Mouse (Mus musculus) left cerebral cortex, postnatal 25 days (tissue): ENCODE measurements around the gene Asphd1. TPM values are rescaled to one million over a fixed set of nuclear protein-coding genes. Genes with fewer than 3 reads are reported as not detected.
A peak's percentile ranks its signal among the peaks of the same experiment; 100 is the strongest.

Experiments used
- DNase-seq, 2 experiments: peaks; one replicate each; pipeline ENCODE4 v3.0.0; 2022; ENCODE audit warnings: low spot score in 2 of 2, mixed read lengths in 1 of 2
- intact Hi-C: fragments of 180-260 bp; cut with DNase I; formaldehyde crosslinking; loops from one replicate; pipeline ENCODE4 v1.15.1; 2025
- total RNA-seq, 2 experiments: library from RNA; stranded (reverse); gene quantifications; 2 replicates each; pipeline ENCODE4 v1.2.3; 2021

The Asphd1 gene
- total RNA-seq: 10 to 100 TPM; 44.2 to 50.3 TPM

DNA sequence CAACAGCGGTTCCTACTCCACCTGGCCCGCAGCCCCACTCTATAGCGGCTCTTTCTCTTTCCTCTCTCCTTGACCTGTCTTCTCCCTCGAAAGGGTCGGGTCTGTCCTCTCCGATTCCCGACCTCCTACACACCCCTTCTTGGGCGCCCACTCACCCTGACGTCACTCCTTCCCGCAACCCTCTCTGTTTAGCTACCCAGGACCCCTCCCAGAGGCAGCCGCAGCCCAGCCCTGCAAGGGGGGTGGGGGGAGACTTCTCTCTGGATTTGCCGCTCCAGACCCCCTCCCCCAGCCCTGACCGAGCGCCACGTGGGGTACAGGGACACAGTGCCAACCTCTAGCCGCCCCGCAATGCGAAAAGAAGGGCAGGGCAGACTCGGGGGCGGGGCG lies at the start of gene Asphd1:
Gene Asphd1, minus strand, starts transcription at position 180 of the 390 bp plus-strand sequence.
- DNase-seq: peak; percentile 46 to 76
- intact Hi-C loops: no loop called here

DNA sequence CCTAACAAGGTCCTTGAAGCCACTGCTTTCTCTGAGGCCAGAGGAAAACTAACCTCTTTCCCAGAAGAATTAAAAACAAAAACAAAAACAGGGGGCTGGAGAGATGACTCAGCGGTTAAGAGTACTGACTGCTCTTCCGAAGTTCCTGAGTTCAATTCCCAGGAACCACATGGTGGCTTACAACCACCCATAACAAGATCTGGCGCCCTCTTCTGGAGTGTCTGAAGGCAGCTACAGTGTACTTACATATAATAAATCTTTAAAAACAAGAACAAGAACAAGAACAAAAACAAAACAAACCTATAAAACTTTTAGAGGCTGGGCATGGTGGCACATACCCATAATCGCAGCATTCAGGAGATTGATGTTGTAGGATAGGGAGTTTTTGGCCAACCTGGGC lies 47.1 kb upstream of the Asphd1 start:
- DNase-seq: no peak
- intact Hi-C loops: no loop called here

DNA sequence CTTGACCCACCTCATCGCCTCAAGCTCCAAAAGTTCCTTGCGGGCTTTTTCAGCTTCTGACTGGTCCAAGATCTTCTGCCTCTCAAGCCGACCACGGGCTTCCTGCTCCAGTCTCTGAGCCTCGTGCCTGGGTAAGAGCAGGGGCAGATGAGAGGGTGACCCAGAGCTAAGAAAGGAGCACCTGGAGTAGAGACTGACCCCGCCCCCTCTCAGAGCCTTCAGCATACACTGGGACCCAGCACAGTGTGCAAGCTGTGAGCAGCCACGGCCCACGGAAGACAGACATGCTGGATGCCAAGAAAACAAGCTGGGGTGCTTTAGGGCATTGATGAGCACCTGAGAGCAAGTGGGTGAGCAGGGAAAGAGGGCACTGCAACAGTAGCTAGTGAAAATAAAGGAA lies 39.4 kb upstream of the Asphd1 start:
- no peak for DNase-seq
- intact Hi-C loops: loop anchor here (5.0 kb wide), 1 partner anchor 113 kb away; no protein-coding TSS in a partner anchor

DNA sequence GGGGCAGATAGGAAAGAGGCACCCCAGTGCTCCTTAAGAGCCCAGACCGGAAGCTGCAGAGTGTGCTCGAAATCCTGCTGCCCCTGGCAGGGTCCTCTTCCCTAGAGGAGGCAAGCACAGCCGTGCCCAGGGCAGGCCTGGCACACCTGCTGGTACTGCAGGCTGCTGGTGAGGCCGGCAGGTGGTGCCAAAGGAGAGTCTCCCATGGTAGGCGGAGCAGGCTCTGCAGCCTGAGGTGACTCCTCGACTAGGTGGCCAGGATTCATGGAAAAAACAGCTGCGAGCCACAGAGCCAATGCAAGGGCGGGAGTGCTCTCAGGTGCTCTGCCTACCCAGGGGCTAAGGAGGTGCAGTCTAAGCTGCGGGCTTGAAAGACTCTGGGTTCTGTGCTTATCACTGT lies 36.9 kb upstream of the Asphd1 start:
- peak; percentile 35 to 60 for DNase-seq
- intact Hi-C loops: loop anchor here (5.0 kb wide), 1 partner anchor 116 kb away; no protein-coding TSS in a partner anchor

DNA sequence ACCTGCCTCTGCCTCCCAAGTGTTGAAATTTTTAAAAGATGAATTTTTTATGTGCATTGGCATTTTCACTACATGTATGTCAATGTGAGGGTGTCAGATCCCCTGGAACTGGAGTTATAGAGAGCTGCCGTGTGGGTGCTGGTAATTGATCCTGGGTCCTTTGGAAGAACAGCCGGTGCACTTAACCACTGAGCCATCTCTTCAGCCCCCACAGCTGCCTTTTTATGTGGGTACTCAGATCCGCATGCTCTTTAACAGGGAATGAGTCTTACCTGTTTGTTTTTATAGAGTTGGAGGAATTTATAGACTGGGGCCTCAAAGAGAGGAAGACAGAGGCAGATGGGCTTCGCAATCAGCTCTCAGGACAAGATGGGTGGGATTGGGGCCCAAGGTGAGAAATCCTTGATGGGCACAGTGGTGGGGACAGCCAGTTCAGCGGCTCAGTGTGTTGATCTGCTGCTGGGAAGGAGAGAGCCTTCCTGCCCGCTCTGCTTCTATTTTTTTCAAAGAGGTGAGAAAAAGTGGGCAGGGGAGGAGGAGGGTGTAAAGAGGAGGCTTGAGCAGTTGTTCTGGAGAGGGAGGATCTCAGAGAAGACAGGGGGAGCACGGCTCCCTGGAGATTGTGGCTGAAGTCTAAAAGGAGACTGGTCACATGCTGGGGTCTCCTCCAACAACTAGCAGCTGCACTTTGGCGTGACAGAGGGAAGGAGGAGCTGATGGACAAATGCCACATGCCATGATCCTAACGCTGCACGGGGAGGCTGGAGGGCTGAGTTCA lies 35.5 kb upstream of the Asphd1 start:
- intact Hi-C loops: loop anchor here (1.0 to 5.0 kb wide), 3 partner anchors 23 to 117 kb away; partner anchors contain the start of gene Maz
- peak; percentile 40 to 89 for DNase-seq

DNA sequence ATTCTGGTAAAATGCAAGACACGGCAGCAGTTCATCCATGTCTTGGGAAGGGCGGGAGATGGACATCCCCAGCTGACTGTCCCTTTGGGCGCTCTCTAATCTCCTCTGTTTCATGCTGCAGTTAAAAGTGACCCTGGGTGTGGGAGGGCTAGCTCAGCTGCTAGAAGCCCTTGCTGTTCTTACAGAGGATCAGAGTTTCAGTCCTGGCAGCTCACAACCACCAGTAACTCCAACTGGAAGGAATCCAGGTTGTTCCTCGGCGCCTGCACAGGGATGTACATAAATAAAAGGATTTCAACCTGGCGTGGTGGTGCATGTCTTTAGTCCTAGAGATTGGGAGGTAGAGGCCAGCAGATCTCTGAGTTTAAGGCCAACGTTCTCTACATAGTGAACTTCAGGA lies 33.7 kb upstream of the Asphd1 start:
- no peak for DNase-seq
- intact Hi-C loops: no loop called here

DNA sequence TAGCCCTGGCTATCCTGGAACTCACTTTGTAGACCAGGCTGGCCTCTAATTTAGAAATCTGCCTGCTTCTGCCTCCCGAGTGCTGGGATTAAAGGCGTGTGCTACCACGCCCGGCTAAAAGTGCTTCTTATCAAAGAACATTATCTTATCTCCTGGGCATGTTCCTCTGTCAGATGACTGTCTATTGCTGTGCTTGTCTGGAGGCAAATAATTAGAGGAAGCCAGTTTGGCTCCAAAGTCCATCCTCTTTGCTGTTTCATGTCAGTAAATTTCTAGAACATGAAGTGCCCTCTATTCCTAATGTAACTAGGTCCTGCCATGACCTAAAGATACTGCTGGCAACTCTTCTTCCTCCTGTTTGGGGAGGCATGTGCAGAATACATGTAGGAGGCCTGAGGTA lies 32.7 kb upstream of the Asphd1 start:
- no peak for DNase-seq
- intact Hi-C loops: no loop called here

DNA sequence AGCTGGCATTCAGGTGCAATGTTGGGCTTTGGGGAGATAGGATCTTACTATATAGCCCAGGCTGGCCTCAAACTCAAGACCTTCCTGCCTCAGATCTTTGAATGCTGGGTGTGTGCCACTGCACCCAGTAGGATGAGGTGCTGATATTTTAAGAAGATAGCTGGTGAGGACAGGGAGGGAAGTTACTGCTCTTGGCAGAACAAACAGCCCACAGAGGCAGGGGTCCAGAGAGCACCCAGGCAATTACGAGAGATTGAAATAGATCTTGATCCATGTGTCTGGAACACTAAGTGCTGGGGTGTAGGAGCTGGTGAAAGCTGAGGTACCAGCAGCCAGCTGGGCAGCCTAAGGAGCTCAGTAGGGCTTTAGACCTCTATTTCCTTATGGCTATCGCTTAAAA lies 32.2 kb upstream of the Asphd1 start:
- intact Hi-C loops: no loop called here
- DNase-seq: no peak

DNA sequence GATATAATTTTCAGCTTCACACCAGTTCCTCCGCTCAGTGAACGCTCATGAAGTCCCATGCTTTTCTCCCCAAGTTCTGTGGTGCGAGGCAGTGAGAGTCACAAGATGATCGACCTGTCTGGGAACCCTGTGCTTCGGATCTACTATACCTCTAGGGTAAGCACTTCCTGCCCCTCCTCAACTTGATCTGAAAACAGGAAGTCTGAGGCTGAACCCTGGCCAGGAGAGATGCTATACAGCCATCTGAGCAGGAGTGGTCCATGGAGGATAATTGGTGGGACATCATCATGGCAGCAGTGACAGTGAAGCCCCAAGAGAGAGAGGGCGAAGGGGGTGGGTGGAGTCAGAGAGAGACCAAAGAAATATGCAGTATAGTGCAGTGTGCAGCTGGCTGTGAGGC lies 29.5 kb upstream of the Asphd1 start:
- no peak for DNase-seq
- intact Hi-C loops: no loop called here

DNA sequence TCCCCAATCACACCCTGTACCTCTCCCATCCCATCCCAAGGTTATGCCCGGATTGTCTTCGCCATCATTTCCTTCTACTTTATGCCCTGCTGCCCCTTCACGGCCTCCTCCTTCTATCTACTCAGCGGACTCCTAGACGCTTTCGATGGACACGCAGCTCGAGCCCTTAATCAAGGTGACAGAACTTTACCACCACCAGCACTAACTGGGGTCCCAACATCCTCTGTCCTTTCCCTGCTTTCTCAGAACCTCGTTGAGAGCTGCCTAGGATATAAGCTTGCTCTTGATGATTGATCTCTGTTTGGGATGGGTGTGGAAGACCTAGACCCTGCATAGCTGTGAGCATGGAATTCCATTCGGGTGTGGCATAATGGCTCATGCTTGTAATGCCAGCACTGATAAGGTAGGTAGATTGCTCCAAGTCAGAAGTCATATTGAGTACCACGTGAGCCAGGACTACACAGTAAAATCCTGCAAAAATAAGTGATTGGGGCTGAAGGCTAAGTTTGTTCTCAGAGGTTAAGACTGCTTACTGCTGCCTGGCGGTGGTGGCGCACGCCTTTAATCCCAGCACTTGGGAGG lies 27.6 kb upstream of the Asphd1 start:
- DNase-seq: no peak
- intact Hi-C loops: loop anchor here (2.0 kb wide), 2 partner anchors 26 to 38 kb away; partner anchors contain the start of genes Mvp and Sez6l2

DNA sequence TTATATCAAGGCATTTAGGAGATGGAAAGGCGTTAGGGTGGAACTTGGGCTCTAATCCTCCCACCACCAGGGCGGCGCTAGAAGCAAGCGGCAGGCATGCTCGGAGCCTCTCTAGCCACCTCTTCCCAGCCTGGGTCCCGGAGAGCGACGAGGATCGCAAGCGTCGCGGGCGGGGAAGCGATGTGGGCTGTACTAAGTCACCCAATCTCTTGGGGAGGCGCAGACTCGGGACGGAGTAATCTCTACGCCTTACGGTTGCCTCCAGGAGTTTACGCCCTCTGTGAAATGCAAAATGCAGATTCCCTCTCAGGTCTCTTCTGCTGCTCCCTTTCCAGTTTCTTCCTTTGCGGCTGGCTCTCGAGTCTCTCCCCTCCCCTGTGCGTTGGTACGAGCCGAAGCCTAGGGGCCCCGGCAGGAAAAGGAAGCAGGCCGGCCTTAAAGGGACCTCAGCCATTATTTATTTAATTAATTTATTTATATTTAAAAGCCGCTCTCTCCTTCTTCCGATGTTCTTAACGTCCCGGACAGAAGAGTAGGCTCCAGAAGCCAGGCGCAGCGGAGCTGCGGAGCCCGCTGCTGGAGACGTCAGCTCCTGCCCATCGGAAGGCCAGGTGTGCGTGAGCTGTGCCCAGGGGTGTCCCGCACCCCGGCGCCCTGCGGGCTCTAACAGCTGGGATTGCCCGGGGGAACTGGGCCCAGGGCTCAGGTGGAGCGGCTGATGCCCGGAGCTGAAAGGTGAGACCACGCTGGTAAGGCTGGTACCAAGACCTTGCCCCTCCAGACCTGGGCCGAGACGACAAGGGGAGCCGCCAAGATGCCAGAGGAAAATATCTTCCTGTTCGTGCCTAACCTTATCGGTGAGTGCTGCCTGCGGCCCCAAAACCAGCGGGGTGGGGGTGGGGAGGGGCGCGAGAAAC lies 26.8 kb upstream of the Asphd1 start, which contains the start of gene Cdiptos:
Gene Cdiptos, minus strand, starts transcription at position 149 of the 917 bp plus-strand sequence.
- peak; percentile 94 to 97 for DNase-seq
- intact Hi-C loops: loop anchor here (2.0 kb wide), 2 partner anchors 25 to 39 kb away; partner anchors contain the start of genes Mvp and Sez6l2

DNA sequence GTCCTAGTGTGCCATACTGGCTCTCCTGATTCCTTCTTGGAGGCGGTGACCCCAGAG lies 26.3 kb upstream of the Asphd1 start, which contains the start of gene Cdipt:
Gene Cdipt, plus strand, starts transcription at position 22 of the 57 bp plus-strand sequence.
- intact Hi-C loops: no loop called here
- DNase-seq: no peak

DNA sequence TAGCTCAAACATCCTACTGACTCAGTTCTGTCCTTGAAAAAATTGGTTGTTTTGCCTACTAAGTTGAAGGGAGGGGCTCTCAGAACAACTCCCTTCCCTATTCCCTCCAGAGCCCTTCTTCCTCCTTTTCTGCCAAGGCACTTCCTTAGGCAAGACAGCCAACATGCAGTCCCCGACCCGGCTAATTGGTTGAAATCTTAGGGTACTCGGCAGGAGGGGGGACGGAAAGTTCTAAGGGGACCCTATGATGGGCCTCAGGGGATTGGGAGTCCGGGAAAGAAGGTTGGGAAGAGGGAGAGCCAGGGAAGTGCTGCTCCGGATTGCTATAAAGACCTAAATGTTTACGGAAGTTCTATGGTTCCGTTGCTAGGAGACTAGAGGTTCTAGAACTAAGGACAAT lies 26.1 kb upstream of the Asphd1 start:
- intact Hi-C loops: no loop called here

DNA sequence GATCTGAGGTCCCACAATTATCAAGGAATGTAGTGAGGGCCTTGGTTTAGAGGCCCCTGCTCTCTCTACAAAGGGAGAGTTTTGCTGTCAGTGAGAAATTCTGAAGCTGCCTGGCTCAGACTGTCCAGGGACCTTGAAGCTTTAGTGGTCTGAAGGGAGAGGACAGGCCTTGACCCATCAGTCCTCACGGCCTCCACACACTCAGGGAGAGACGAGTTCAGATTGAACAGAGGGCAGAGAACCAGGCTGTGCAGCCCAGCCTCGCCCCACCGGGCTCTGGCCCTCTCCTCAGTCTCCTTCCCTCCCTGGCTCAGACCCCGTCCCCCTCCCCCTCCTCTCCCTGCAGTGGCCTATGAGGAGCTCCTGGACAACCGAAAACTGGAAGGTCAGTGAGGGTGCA lies 18.0 kb upstream of the Asphd1 start:
- no peak for DNase-seq
- intact Hi-C loops: no loop called here

More for the DNA sequence above, 26.1 kb upstream of the Asphd1 start:
- DNase-seq: peak in 1 of 2 experiments; percentile 29

DNA sequence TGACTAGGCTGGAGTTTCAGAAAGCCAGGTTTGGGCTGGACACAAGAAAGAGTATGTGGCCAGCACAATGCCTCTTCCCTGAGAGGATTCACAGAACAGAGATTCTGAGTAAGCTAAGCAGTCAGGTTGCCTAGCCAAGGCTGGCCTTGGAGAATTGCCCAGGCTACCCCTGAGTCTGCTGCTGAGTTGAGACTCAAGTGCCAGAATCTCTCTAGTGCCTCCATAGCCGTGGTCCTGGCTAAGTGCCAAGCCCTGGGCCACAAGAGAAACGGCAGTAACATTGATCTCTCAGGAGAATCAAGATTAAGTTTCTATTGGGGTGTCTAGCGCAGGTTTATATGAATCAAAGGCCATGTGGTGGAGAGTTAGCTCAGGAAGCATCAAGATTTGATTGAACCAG lies 16.2 kb upstream of the Asphd1 start:
- DNase-seq: no peak
- intact Hi-C loops: no loop called here

DNA sequence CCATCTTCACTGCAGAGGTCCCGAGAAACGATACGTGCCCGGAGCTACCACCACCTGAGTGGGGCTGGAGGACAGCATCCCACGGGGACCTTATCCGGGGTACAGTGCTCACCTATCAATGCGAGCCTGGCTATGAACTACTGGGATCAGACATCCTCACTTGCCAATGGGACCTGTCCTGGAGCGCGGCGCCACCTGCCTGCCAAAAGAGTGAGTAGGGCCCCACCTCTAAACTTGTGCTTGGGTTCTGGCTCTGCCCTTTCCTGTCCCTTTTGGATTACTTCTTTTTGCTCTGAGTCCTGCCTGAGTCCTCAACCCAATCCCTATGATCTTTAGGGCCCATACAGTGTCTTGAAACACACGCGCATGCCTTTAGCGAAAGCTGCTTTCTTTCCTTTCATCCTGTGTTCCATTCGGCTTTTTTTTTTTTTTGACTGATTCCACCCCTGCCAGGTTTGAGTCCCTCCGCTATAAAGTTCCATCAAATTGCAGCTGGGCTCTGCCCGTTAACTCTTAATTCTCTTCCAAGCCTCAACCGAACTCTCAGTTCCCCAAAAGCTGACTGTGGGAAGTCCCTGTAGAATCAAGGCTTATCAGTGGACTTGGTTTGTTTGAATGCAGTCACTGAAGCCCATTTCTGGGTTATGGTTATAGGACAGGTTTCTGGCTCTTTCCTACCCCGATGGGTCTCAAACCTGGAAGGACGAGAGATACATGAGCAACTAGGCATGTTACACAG lies 14.3 kb upstream of the Asphd1 start:
- no peak for DNase-seq

DNA sequence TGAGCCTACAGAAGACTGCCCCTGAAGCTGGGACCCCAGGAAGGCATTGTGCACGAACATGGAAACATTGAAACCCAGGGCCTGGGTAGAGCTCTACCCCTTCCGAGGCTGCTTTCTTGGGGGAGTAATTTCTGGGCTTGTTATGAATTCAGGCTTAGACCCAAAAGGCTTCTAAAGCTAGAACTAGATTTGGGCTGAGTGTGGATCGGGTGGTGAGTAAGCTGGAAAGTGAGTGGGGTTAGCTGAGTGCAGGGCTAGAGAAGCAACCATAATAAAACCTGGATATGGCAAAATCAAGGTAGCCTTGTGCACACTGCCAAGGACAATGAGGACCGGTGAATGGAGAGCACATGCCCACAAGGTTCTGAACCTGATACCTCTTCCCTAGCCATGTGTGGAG lies 12.6 kb upstream of the Asphd1 start:
- DNase-seq: peak in 1 of 2 experiments; percentile 59
- intact Hi-C loops: loop anchor here (1.0 kb wide), 1 partner anchor 9 kb away; no protein-coding TSS in a partner anchor

More for the DNA sequence above, 14.3 kb upstream of the Asphd1 start:
- intact Hi-C loops: no loop called here

DNA sequence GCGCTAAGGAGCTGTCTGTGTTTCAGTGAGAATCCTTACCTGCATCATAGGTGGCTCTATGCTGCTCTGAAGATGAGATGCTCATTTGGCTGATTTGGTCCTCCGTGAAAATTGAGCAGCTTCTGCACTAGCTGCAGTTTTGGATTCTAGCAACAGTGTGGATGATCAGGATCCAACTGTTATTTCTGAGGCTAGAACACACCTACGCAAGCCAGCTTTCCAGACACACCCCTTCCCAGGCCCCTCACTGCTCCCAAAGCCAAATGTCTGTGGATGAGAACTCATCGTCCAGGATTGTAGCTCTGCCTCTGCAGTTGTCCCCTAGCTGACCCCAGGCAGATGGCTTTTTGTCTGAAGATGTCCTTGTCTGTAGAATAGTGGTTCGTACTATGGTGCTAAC lies 11.7 kb upstream of the Asphd1 start:
- DNase-seq: peak in 1 of 2 experiments; percentile 59
- intact Hi-C loops: loop anchor here (1.0 kb wide), 1 partner anchor 8 kb away; no protein-coding TSS in a partner anchor

DNA sequence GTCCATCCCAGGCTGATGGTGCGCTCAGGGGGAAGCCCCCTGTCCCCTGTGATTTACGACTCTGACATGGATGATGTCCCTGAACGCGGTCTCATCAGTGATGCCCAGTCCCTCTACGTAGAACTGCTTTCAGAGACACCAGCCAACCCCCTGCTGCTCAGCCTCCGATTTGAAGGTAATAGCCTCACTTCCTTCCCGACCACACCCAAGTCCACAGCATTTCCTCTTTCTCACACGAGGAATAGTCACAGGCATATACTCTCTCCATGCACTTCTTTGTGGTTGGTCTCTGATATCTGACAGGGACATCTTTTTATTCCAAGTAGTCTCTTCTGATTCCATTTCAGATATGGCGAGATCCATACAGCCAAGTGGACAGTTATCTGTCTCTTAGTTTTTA lies 10.4 kb upstream of the Asphd1 start:
- DNase-seq: no peak
- intact Hi-C loops: no loop called here

DNA sequence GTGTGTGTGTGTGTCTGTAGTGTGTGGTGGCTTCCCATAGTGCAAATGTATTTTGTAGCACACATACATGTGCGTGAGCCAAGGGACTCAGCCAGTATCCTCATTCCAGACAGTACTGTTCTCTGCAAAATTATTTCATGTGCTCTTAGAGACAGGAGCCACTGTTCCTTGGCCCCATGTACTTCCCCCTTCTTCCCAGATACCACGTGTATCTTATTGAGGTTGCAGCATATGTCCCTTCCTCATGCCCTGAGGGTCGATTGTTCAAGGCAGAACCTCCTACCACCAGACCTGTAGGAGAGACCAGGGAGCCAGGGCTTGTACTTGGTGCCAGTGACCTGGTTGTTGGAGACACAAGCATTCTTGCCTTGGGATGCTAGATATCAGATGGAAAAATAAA lies 5.7 kb upstream of the Asphd1 start:
- intact Hi-C loops: no loop called here
- DNase-seq: no peak
